Mouse (Mus musculus): ENCODE measurements around the gene Ccnt1. TPM values are rescaled to one million over a fixed set of nuclear protein-coding genes. Genes with fewer than 3 reads are reported as not detected.

The Ccnt1 gene
- polyA plus RNA-seq, 1 experiment = 26.8 TPM

GRCm38 (mm10) chr15:98606739-98607138 is 36.0 kb upstream of the Ccnt1 start:
- Histone ChIP-seq H3K27me3 (ENCODE audit: control insufficient read depth, insufficient read depth, low read length) (no peaks in the 10 kb centered on the region), H3K27ac (ENCODE audit: control insufficient read depth, insufficient read depth, low read length) (no peak overlapping the region), H3K4me3 (ENCODE audit: control insufficient read depth, insufficient read depth, low read length) (no peak overlapping the region), H3K4me1 (replicated peaks; ENCODE audit: control insufficient read depth, insufficient read depth, low read length) (peaks cover 45% of the 10 kb centered on the region), H3K36me3 (ENCODE audit: control insufficient read depth, insufficient read depth, low read length) (peaks cover 15% of the 10 kb centered on the region)
- no peak for TF ChIP-seq CTCF (IDR thresholded peaks at IDR 0.05; ENCODE audit: borderline replicate concordance, control insufficient read depth, extremely low read depth, insufficient read depth, low read length, poor library complexity)
- no peak for TF ChIP-seq POLR2A (IDR thresholded peaks at IDR 0.05; ENCODE audit: control insufficient read depth, extremely low read depth, insufficient read depth, low read length, poor library complexity)
- 91% methylated on average over 9 of the region's 9 CpGs for WGBS
- DNase-seq = no peak

DNA sequence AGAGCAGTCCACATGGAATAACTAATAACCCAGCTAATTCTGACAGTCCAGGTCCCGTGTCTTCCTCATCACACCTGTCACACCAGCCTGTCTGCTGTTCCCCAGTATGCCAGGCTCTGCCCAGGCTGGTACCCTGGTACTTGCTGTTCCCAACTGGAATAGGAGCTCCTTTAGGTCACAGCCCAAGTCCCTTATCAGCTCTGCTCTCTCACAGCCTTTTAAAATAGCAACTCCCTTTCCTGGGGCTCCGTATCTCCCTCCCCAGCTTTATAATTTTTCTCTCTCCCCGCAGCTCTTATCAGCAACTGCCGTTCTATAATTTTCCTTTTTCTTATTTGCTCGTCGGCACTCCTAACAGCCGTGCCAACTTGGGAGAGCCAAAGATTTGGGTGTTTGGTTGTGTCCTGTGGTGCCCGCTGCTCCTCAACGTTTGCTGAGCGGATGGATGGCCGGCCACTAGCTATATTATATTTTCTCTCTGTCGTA is 35.4 kb upstream of the Ccnt1 start:
- H3K36me3 ChIP-seq (ENCODE audit: control insufficient read depth, insufficient read depth, low read length) = peaks cover 15% of the 10 kb centered on the region
- H3K4me1 ChIP-seq (replicated peaks; ENCODE audit: control insufficient read depth, insufficient read depth, low read length) = peaks cover 47% of the 10 kb centered on the region
- 95% methylated on average over 12 of the region's 12 CpGs for WGBS
- TF ChIP-seq POLR2A (IDR thresholded peaks at IDR 0.05; ENCODE audit: control insufficient read depth, extremely low read depth, insufficient read depth, low read length, poor library complexity) (no peak), CTCF (IDR thresholded peaks at IDR 0.05; ENCODE audit: borderline replicate concordance, control insufficient read depth, extremely low read depth, insufficient read depth, low read length, poor library complexity) (no peak)
- no peak for DNase-seq
- H3K4me3 ChIP-seq (ENCODE audit: control insufficient read depth, insufficient read depth, low read length) = no peak overlapping the region
- H3K27me3 ChIP-seq (ENCODE audit: control insufficient read depth, insufficient read depth, low read length) = no peaks in the 10 kb centered on the region
- no peak overlapping the region for H3K27ac ChIP-seq (ENCODE audit: control insufficient read depth, insufficient read depth, low read length)

- Histone ChIP-seq H3K36me3 (ENCODE audit: control insufficient read depth, insufficient read depth, low read length) (peaks cover 24% of the 10 kb centered on the region), H3K27ac (ENCODE audit: control insufficient read depth, insufficient read depth, low read length) (no peak overlapping the region), H3K27me3 (ENCODE audit: control insufficient read depth, insufficient read depth, low read length) (no peaks in the 10 kb centered on the region), H3K4me1 (replicated peaks; ENCODE audit: control insufficient read depth, insufficient read depth, low read length) (peaks cover 41% of the 10 kb centered on the region), H3K4me3 (ENCODE audit: control insufficient read depth, insufficient read depth, low read length) (no peak overlapping the region)
- 98% methylated on average over 24 of the region's 24 CpGs for WGBS
- DNase-seq = no peak
- no peak for TF ChIP-seq POLR2A (IDR thresholded peaks at IDR 0.05; ENCODE audit: control insufficient read depth, extremely low read depth, insufficient read depth, low read length, poor library complexity)
- no peak for TF ChIP-seq CTCF (IDR thresholded peaks at IDR 0.05; ENCODE audit: borderline replicate concordance, control insufficient read depth, extremely low read depth, insufficient read depth, low read length, poor library complexity)
Observed at GRCm38 (mm10) chr15:98604041-98604575, 33.4 kb upstream of the Ccnt1 start.

DNA sequence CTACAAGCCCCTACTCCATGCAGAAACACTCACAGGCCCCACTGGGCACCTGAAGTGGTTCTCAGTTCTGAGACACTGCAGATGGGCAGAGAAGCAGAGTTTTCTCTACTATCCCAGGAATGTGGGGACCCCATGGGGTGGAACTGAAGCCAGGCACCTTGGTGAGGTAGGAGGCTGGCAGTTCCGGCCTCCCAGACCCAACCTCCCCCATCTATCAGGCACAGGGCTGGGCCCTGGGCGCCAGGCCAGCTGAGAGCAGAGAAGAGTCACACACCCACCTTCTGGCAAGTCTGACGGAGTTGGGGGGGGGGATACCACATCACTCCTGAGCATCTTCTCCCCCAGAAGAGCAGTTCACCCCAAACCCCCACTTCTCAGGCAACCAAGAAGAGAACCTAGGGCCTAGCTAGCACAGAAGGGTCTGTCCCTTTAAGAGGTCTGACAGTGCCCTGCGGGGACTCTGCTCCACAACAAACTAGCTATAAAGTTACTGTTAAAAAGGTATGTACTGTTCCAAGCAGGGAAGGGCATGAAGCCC is 32.3 kb upstream of the Ccnt1 start:
- no peak for DNase-seq
- WGBS = 71% methylated on average over 4 of the region's 4 CpGs
- no peak for TF ChIP-seq CTCF (IDR thresholded peaks at IDR 0.05; ENCODE audit: borderline replicate concordance, control insufficient read depth, extremely low read depth, insufficient read depth, low read length, poor library complexity)
- TF ChIP-seq POLR2A (IDR thresholded peaks at IDR 0.05; ENCODE audit: control insufficient read depth, extremely low read depth, insufficient read depth, low read length, poor library complexity) = no peak
- Histone ChIP-seq H3K4me1 (replicated peaks; ENCODE audit: control insufficient read depth, insufficient read depth, low read length) (peaks cover 34% of the 10 kb centered on the region), H3K27me3 (ENCODE audit: control insufficient read depth, insufficient read depth, low read length) (no peaks in the 10 kb centered on the region), H3K36me3 (ENCODE audit: control insufficient read depth, insufficient read depth, low read length) (peaks cover 31% of the 10 kb centered on the region), H3K4me3 (ENCODE audit: control insufficient read depth, insufficient read depth, low read length) (no peak overlapping the region), H3K27ac (ENCODE audit: control insufficient read depth, insufficient read depth, low read length) (no peak overlapping the region)

DNA sequence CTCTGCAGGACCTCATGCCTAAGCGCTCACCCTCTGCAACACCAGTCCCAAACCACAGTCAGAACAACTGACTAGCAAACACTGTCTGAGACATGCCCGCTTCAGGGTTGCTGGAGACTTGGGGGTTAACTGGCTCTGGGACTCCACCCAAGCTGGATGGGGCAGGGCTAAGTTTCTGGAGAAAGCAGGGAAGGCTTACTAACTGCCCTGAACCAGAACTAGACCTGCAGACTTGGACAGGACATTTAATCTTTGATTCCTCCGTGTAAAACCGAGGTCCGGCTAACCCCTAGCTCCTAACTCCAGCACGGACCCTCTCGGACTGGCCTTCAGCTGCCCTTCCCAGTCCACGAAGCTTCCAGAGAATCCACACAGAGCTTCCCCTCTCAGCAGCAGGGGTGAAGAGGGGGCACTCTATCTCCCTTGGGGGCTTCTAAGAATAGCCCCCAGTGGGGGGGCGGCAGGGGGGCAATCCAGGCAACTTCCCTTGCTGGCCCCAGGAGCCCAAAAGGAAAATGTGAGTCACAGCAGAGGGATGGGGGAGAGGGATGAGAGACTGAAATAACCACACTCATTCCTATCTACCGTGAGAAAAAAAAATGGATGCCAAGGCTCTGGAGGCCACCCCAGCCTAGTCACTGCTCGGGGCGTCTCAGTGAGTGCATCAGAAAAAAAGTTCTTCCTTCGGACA is 31.6 kb upstream of the Ccnt1 start:
- no peak overlapping the region for H3K4me3 ChIP-seq (ENCODE audit: control insufficient read depth, insufficient read depth, low read length)
- H3K27ac ChIP-seq (ENCODE audit: control insufficient read depth, insufficient read depth, low read length) = no peak overlapping the region
- WGBS = 90% methylated on average over 13 of the region's 13 CpGs
- DNase-seq = no peak
- peaks cover 27% of the 10 kb centered on the region for H3K4me1 ChIP-seq (replicated peaks; ENCODE audit: control insufficient read depth, insufficient read depth, low read length)
- no peaks in the 10 kb centered on the region for H3K27me3 ChIP-seq (ENCODE audit: control insufficient read depth, insufficient read depth, low read length)
- TF ChIP-seq POLR2A (IDR thresholded peaks at IDR 0.05; ENCODE audit: control insufficient read depth, extremely low read depth, insufficient read depth, low read length, poor library complexity) (no peak), CTCF (IDR thresholded peaks at IDR 0.05; ENCODE audit: borderline replicate concordance, control insufficient read depth, extremely low read depth, insufficient read depth, low read length, poor library complexity) (no peak)
- peaks cover 37% of the 10 kb centered on the region for H3K36me3 ChIP-seq (ENCODE audit: control insufficient read depth, insufficient read depth, low read length)

DNA sequence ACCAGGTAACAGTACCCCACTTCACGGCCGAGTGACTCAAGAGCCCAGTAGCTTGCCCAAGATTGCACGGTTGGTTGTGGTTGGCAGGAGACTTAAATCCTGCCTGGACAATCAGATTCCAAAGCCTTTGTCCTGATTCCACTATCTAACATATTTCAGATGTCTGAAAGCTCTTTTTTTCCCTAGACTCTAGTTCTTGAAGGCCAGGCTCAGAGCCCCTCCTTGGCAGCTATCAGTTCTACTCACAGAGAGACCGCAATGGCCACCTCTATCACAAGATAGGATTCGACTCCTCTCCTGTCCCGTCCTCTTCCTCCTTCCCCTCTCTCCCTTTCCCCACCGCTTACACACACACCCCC is 31.1 kb upstream of the Ccnt1 start:
- Histone ChIP-seq H3K36me3 (ENCODE audit: control insufficient read depth, insufficient read depth, low read length) (peaks cover 42% of the 10 kb centered on the region), H3K4me1 (replicated peaks; ENCODE audit: control insufficient read depth, insufficient read depth, low read length) (peaks cover 25% of the 10 kb centered on the region), H3K27me3 (ENCODE audit: control insufficient read depth, insufficient read depth, low read length) (no peaks in the 10 kb centered on the region), H3K4me3 (ENCODE audit: control insufficient read depth, insufficient read depth, low read length) (no peak overlapping the region), H3K27ac (ENCODE audit: control insufficient read depth, insufficient read depth, low read length) (no peak overlapping the region)
- no peak for DNase-seq
- TF ChIP-seq POLR2A (IDR thresholded peaks at IDR 0.05; ENCODE audit: control insufficient read depth, extremely low read depth, insufficient read depth, low read length, poor library complexity) (no peak), CTCF (IDR thresholded peaks at IDR 0.05; ENCODE audit: borderline replicate concordance, control insufficient read depth, extremely low read depth, insufficient read depth, low read length, poor library complexity) (no peak)
- 93% methylated on average over 7 of the region's 7 CpGs for WGBS
